Mouse (Mus musculus) CD4-positive, CD25-positive, alpha-beta regulatory T cell, adult 4 months (primary cell): Measurements from ENCODE around the gene Fstl4. TPM values are rescaled to one million over a fixed set of nuclear protein-coding genes. Genes with fewer than 3 reads are reported as not detected.
"Not testable (repeated sequence)": the region's sequence is repeated elsewhere in the genome, so short reads cannot be mapped to it uniquely, and the experiment has no call there.

ENCODE experiments used
- ATAC-seq: one replicate; pipeline ENCODE4 v1.8.0; 2017
- polyA plus RNA-seq, 2 experiments: library from polyadenylated mRNA; unstranded; fragments of 100-300 nt; shearing (Covaris generic); gene quantifications; one replicate each; pipeline ENCODE4 v1.2.1; 2017

The Fstl4 gene
- polyA plus RNA-seq, 2 experiments from 2014 or later: not detected

GRCm38 (mm10) chr11:53025686-53026085, 261.3 kb downstream of the Fstl4 start:
- ATAC-seq: no peak

DNA sequence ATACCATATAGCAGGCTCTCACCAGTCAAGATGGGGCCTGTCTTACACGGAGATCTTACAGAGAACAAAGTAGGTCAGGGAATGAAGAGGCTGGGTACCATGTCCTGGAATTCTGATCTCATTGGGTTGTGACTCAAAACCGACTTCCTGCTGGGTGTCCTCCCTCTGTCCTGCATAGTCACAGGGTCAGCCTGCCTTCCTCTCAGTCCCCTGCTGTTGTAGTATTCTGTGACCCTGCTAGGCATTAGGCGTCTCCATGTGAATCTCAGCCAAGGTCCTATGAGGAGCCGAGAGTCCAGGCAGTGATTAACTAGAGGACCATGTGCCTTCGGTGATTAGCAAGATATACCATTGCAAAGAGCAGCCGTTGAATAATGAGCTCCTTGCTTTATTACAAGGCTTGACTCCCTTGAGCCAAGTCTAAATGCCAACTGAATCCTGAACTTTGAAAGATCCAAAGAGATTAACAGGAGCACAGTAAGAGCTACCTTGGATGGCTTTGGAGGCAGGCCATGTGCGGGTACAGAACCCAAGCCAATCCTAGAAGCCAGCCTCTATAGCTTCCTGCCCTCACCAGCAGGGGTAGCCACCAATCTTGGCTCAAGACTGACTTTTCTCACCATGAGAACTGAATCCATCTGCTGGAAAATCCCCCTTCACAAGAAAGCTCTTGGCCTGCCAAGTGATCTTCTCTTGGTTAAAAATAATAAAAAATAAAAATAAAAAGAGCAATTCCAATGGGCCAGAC, 264.2 kb downstream of the Fstl4 start:
- ATAC-seq: no peak

GRCm38 (mm10) chr11:53031777-53032176, 267.3 kb downstream of the Fstl4 start:
- ATAC-seq: no peak

DNA sequence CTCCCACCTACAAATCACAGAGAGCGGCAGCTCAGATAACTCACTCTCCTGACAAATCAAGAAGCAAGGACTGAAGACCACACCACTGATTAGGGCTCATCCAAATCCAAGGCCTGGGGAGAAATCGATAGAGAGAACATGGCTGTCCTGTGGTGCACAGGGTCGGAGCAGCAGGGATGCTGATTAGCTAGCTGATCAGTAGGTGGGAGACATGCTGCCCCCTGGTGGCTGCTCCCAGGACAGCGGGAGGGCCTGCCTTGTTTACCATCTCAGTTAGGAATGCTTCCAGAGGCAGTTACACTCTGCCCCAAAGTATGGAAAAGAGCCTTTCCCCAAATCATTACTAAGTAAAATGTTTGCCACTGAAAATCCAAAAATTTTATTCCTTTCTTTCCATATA, 267.9 kb downstream of the Fstl4 start:
- ATAC-seq: no peak

DNA sequence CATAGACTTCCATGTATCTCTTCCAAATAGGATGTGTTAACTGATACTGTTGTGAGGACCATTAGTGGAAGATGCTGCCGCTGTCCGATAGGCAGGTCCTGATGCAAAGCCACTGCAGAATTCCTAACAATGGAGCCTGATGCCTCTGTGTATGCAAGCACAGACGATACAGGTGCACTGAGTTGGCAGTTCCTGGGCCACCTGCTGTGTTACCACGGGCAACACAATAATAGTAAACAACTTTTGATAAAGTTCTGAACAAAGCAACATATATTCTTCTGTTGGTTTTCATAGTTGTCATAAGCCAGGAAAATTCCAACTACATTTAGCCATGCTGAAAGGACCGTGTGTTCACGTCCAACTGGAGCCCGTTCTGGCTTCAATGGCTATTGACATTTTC, 271.0 kb downstream of the Fstl4 start:
- ATAC-seq: no peak

GRCm38 (mm10) chr11:53046850-53047249, 282.4 kb downstream of the Fstl4 start:
- ATAC-seq: no peak

DNA sequence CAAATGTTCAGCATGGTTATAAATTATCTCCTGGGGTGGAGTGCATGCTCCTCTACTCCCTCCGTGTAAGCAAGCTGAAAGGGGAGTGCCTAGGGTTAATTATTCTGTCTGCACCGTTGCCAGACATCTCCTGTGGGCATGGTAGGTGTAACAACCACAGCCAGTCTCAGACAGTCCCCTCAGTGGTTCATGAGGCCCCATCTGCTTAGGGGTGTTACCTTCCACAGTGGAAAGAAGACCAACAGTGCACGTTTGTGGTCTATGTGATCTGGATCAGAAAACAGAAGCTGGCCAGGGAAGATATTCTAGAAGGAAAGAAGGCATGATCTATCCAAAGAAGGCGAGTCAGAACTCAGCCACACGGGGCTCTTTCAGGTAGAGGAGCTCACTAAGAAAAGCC, 289.7 kb downstream of the Fstl4 start:
- ATAC-seq: no peak

GRCm38 (mm10) chr11:53055896-53056295, 291.5 kb downstream of the Fstl4 start:
- ATAC-seq: no peak

DNA sequence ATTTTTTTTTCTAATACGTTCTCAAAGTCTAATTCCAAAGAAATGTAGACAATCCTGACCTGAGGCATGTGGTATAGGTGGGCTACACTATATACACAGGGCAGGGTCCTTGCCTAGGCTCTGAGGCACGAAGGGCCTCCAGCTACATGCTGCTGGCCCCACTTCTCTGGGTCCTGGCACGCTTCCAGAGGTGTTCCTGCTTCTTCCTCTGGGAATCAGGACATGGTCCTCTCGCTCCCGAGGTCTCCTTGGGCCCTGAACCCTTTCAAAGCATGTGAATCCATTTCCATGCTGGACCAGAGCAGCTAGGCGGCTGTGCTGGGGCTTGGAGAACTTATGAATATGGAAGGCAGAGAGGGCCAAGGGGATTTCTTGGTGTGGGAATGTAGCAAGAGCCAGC, 292.3 kb downstream of the Fstl4 start:
- ATAC-seq: no peak

DNA sequence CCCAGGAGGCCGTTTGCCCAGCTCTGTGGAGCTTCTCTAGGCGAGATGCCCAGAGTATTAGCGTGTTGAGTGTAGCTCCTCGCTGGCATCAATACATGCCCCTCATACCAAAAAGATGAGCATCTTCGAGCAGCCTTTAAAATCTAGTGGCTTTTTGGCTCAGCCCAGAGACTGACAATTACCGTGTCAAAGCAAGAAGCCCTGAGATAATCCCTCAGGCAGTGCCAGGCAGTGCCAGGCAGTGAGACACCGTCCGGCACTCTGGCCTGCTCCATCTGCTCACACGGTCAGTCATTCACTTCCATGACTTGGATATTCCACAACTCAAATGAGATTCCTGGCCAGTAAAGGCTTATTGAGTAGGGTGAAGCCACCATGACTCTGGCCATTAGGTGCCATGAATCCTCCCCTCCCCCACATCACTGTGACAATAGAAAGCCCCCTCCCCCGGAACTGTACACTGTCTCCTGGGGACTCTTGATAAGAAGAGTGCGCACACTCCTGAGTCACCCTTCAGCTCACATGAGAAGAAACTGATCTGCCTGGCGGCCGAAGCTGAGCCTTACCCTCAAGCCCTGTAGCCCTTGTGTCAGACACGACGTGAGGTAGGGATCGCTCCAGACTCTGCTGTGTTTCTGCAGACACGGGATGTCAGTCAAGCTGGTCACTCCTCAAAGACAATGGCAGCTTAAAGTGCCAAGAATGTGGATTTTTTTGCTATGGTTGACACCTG, 293.6 kb downstream of the Fstl4 start:
- no peak for ATAC-seq

GRCm38 (mm10) chr11:53058557-53058956, 294.1 kb downstream of the Fstl4 start:
- ATAC-seq: no peak

GRCm38 (mm10) chr11:53067699-53068478, 303.5 kb downstream of the Fstl4 start:
- ATAC-seq: no peak

- ATAC-seq: no peak
These were observed 304.1 kb downstream of the Fstl4 start for GRCm38 (mm10) chr11:53068479-53069065.

- no peak for ATAC-seq
These were observed 305.3 kb downstream of the Fstl4 start for GRCm38 (mm10) chr11:53069751-53070150.

DNA sequence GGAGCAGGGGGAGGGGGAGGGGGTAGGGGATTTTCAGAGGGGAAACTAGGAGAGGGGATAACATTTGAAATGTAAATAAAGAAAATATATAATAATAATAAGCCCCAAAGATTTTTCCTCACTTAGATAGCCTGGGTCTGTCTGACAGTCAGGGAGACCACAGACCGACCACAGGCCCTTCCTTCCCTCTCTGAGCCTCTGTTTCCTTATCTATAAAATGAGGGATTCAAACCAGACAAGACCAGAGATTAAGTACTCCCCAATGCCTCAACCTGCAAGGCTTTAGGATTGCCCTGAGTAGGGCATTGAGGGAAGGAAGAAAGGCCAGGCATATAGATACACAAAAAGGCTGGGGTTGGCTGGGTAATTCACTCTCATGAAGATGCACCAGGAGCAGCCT, 307.2 kb downstream of the Fstl4 start:
- no peak for ATAC-seq

GRCm38 (mm10) chr11:53077641-53078040, 313.2 kb downstream of the Fstl4 start:
- ATAC-seq: no peak

DNA sequence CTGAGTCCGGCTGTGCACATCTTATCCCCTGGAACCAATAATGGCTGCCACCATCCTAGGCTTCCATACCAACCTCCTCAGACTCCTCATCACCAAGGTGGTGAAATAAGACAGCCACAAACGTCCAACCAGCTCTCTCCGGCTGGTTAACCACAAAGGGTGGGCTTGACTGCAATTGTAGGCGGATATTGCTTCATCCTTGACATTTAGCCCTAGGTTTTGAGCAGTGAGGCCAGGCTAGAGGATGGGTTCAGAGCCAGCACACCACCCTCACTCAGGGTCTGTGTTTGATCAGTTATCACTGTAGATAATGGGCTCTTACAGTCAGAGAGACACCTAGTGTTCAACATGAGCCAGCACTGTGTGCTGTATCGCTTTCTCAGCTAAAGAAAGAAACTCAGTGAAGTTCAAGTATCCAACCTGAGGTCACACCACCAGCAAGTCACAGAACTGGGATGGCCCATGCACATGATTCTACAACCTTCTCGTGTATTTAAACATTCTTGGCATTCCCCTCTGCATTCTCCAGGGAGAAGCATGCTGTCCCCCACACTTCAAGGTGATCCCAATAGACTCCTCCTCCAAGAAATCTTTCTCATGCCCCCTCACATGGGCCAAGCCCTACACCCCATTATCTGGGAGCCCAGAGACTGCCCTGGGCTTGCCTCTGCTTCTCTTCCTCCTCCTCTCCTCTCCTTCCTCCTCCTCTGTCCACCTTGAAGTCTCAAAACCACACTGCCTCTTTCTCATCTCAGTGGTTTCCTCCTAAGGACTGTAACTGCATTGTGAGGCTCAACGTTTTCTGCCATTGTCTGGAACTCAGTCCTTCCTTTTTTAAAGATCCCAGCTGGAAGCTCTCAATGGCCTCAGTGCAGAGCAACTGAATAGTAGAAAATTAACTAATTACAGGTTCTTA, 314.2 kb downstream of the Fstl4 start:
- ATAC-seq: no peak

- no peak for ATAC-seq
These were observed 316.9 kb downstream of the Fstl4 start for GRCm38 (mm10) chr11:53081310-53081709.

DNA sequence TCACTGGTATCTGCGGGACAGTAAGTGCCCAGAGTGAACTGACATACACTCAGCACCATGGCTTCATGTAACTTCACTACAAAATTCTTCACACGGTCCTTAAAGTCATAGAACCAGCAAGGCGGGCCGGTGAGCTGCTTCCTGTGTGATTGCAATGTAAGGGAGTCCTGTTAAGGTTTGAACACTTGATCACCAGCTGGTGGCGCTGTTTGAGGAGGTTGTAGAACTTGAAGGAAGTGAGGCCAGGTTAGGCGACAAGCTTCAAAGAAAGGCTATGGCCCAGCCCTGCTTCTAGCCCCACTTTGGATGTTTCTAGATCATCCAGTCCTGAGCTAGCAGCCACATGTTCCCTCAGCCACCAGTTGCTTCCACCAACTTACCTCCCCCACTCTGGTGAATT, 320.9 kb downstream of the Fstl4 start:
- ATAC-seq: no peak

DNA sequence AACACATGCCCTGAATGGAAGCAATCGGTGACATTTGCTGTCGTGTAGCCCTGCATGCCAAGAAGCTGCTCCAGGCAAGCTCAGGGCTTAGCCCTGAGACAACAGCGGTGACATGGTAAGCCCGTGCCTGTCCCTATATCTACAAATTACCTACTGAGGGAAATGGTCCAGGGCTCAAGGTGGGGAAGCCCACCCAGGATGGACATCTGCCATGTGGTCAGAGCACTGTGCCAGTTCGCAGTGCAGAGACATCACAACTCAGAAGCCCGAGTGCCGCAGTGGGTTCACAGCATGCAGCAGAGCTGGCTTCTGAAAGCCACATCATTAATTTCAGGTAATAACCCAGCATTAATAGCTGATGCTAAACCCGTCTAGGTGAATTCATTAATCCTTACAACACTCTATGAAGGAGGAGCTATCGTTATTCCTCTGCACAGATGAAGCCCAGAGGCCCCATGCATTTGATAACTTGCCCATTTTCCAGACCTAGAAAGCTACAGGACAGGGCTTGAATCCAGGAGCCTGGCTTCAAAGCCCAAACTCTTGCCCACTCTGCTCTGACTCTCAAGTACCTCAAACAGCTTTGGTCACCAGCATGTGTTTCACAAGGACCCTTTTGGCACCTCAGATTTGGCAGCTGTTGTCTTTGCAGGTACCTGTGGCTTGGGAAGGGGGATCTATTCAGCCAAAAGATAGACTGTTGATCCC, 321.6 kb downstream of the Fstl4 start:
- ATAC-seq: no peak

DNA sequence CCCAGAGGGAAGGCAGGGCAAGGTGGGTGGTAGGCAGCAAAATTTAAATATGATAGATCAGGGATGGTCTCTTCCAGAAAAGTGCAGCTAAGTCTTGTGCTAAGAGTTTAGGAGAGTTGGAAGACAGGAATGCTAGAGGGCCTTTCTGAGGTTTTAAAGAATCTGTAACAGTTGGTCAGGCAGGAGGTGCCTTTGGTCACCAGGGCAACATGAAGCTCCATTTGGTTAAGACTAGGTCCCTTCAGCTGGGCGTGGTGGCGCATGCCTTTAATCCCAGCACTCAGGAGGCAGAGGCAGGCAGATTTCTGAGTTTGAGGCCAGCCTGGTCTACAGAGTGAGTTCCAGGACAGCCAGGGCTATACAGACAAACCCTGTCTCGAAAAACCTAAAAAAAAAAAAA, 323.5 kb downstream of the Fstl4 start:
- not testable (repeated sequence) for ATAC-seq
